Mouse (Mus musculus) subcutaneous adipose tissue, adult 2 months (tissue): ENCODE data around the gene Ttc9. TPM values are rescaled to one million over a fixed set of nuclear protein-coding genes. Genes with fewer than 3 reads are reported as not detected.

Source experiments
- polyA plus RNA-seq: library from polyadenylated mRNA; depleted of rRNA; stranded (reverse); fragments of >200 nt; gene quantifications from 2 replicates; pipeline ENCODE4 v1.2.3, GENCODE M21; 2012; ENCODE audit warnings: low replicate concordance; rRNA removed

Gene Ttc9
- 1.4 and 4.6 TPM in 2 replicates for polyA plus RNA-seq

GRCm38 (mm10) chr12:81630915-81631660, at the start of gene Ttc9:
TSS of gene Ttc9 (plus strand) at chr12:81631249.

GRCm38 (mm10) chr12:81594902-81595671, 36.0 kb upstream of the Ttc9 start, which contains the start of gene Med6:
TSS of gene Med6 (minus strand) at chr12:81595008.

Other genes with a start within 250 kb of the Ttc9 start
- gene Adam4, start 209.3 kb upstream of the Ttc9 start, polyA plus RNA-seq, result 0.23 and 0.45 TPM in 2 replicates
- 101 and 121 TPM in 2 replicates for gene Cox16, start 146.1 kb upstream of the Ttc9 start, polyA plus RNA-seq
- 12.8 and 18.4 TPM in 2 replicates for gene Gm20498, start 98.3 kb upstream of the Ttc9 start, polyA plus RNA-seq
- gene Synj2bp, start 98.3 kb upstream of the Ttc9 start, polyA plus RNA-seq, result 35.0 and 38.6 TPM in 2 replicates
- gene Adam21, start 62.8 kb upstream of the Ttc9 start, polyA plus RNA-seq, result 0.09 TPM in 1 of 2 replicates, not detected in the other
- gene Med6, start 36.2 kb upstream of the Ttc9 start, polyA plus RNA-seq, result 11.1 and 12.2 TPM in 2 replicates
- gene Map3k9, start 149.9 kb downstream of the Ttc9 start, polyA plus RNA-seq, result 0.20 and 1.9 TPM in 2 replicates
- 33.6 and 52.9 TPM in 2 replicates for gene Pcnx, start 228.8 kb downstream of the Ttc9 start, polyA plus RNA-seq